Mouse (Mus musculus) layer of hippocampus, adult 11-12 months (tissue): ENCODE measurements around the gene Srrm3.

Experiments
- DNase-seq: peaks from one replicate; pipeline ENCODE4 v3.0.0; 2022; ENCODE audit warnings: low spot score

Gene Srrm3

GRCm38 (mm10) chr5:135822316-135822944 lies 15.7 kb downstream of the Srrm3 start:
- DNase-seq: no peak

GRCm38 (mm10) chr5:135824517-135824916 lies 17.8 kb downstream of the Srrm3 start:
- DNase-seq: no peak

- DNase-seq: no peak
These were observed 19.5 kb downstream of the Srrm3 start for GRCm38 (mm10) chr5:135826225-135826624.

- no peak for DNase-seq
These were observed 22.7 kb downstream of the Srrm3 start for GRCm38 (mm10) chr5:135829381-135829780.

GRCm38 (mm10) chr5:135832729-135833128 lies 26.0 kb downstream of the Srrm3 start:
- peak; percentile 22 for DNase-seq

- DNase-seq: peak; percentile 62
These were observed 28.2 kb downstream of the Srrm3 start for GRCm38 (mm10) chr5:135834769-135835491.

- no peak for DNase-seq
These were observed 28.8 kb downstream of the Srrm3 start for GRCm38 (mm10) chr5:135835492-135835858.

GRCm38 (mm10) chr5:135835981-135836380 lies 29.3 kb downstream of the Srrm3 start:
- no peak for DNase-seq

GRCm38 (mm10) chr5:135841651-135842050 lies 35.0 kb downstream of the Srrm3 start:
- no peak for DNase-seq

- no peak for DNase-seq
These were observed 36.7 kb downstream of the Srrm3 start for GRCm38 (mm10) chr5:135843418-135843817.

- no peak for DNase-seq
These were observed 39.1 kb downstream of the Srrm3 start for GRCm38 (mm10) chr5:135845676-135846320.

GRCm38 (mm10) chr5:135847460-135847859 lies 40.8 kb downstream of the Srrm3 start:
- DNase-seq: no peak

GRCm38 (mm10) chr5:135847881-135848280 lies 41.2 kb downstream of the Srrm3 start:
- no peak for DNase-seq

GRCm38 (mm10) chr5:135851024-135851423 lies 44.3 kb downstream of the Srrm3 start:
- no peak for DNase-seq

- DNase-seq: no peak
These were observed 44.8 kb downstream of the Srrm3 start for GRCm38 (mm10) chr5:135851481-135851880.

GRCm38 (mm10) chr5:135852421-135852820 lies 45.7 kb downstream of the Srrm3 start:
- DNase-seq: no peak

GRCm38 (mm10) chr5:135853731-135854130 lies 47.0 kb downstream of the Srrm3 start:
- DNase-seq: no peak

- peak; percentile 83 for DNase-seq
These were observed 48.5 kb downstream of the Srrm3 start for GRCm38 (mm10) chr5:135855156-135855555.

GRCm38 (mm10) chr5:135866662-135867061 lies 60.0 kb downstream of the Srrm3 start:
- DNase-seq: no peak

GRCm38 (mm10) chr5:135867637-135868593 lies 61.2 kb downstream of the Srrm3 start:
- no peak for DNase-seq

GRCm38 (mm10) chr5:135868653-135869052 lies 62.0 kb downstream of the Srrm3 start:
- no peak for DNase-seq
